Mouse (Mus musculus) liver, embryonic 14.5 days (tissue): ENCODE measurements around the gene Rpp25. TPM values are rescaled to one million over a fixed set of nuclear protein-coding genes. Genes with fewer than 3 reads are reported as not detected.
A peak's percentile ranks its signal among the peaks of the same experiment; 100 is the strongest.

Experiments used
- ATAC-seq: fragments of 200-750 bp; cut with Nextera tagmentation; 2 replicates; pipeline ENCODE4 v1.8.0; 2017; ENCODE audit warnings: moderate number of reproducible peaks, mild to moderate bottlenecking, moderate library complexity; ENCODE audit not compliant: insufficient read depth
- DNase-seq, 3 experiments: peaks; one replicate each; pipeline ENCODE4 v3.0.0-alpha.2; 2012 to 2013; ENCODE audit warnings: low read depth in 3 of 3, low spot score in 3 of 3
- H3K27ac ChIP-seq: fragments of 300-500 bp; sonication (generic); 2 replicates; pipeline ENCODE4 v1.5.1; 2014; ENCODE audit warnings: moderate library complexity, mild to moderate bottlenecking, control low read depth, inconsistent platforms
- H3K27me3 ChIP-seq: fragments of 300-500 bp; sonication (generic); 2 replicates; pipeline ENCODE4 v1.6.1; 2014; ENCODE audit warnings: mild to moderate bottlenecking, low read length, moderate library complexity; ENCODE audit not compliant: control insufficient read depth, insufficient read depth
- H3K36me3 ChIP-seq: fragments of 300-500 bp; sonication (generic); replicated peaks from 2 replicates; pipeline ENCODE4 v1.6.1; 2014; ENCODE audit warnings: low read depth; ENCODE audit not compliant: control insufficient read depth, insufficient read depth
- H3K4me1 ChIP-seq, 2 experiments: fragments of 200-500 bp in 1 of 2; fragments of 300-500 bp in 1 of 2; sonication (generic) in 1 of 2; replicated peaks; 2 replicates each; pipeline ENCODE4 v1.6.1; 2012 to 2014; ENCODE audit warnings: antibody characterized with exemption in 1 of 2, inconsistent platforms in 1 of 2, low read length in 1 of 2; ENCODE audit not compliant: control insufficient read depth in 2 of 2, insufficient read depth in 2 of 2
- H3K4me2 ChIP-seq: fragments of 300-500 bp; sonication (generic); 2 replicates; pipeline ENCODE4 v1.6.1; 2014; ENCODE audit warnings: low read depth, mild to moderate bottlenecking, control low read depth, moderate library complexity
- H3K4me3 ChIP-seq, 2 experiments: fragments of 200-500 bp in 1 of 2; fragments of 300-500 bp in 1 of 2; sonication (generic) in 1 of 2; 2 replicates each; pipeline ENCODE4 v1.5.1; 2012 to 2014; ENCODE audit warnings: low read depth in 2 of 2, low read length in 2 of 2, mild to moderate bottlenecking in 2 of 2, control low read depth in 1 of 2, inconsistent platforms in 1 of 2, moderate library complexity in 1 of 2; ENCODE audit not compliant: insufficient read depth in 1 of 2
- H3K9ac ChIP-seq: fragments of 300-500 bp; sonication (generic); replicated peaks from 2 replicates; pipeline ENCODE4 v1.6.1; 2014; ENCODE audit warnings: mild to moderate bottlenecking, control low read depth, moderate library complexity
- H3K9me3 ChIP-seq: fragments of 300-500 bp; sonication (generic); 2 replicates; pipeline ENCODE4 v1.6.1; 2016; ENCODE audit warnings: low read length, mixed read lengths; ENCODE audit not compliant: control insufficient read depth
- CTCF ChIP-seq: IDR thresholded peaks from 2 replicates; pipeline ENCODE4 v1.5.1; 2016; ENCODE audit warnings: antibody characterized with exemption, low read depth, control low read depth
- EP300 ChIP-seq: IDR thresholded peaks from 2 replicates; pipeline ENCODE4 v1.6.1; 2016; ENCODE audit warnings: antibody characterized with exemption, low read depth
- WGBS: fragments of 180-500 bp; shearing (Covaris S2); extraction: QIAGEN DNeasy Blood & Tissue Kit; methylation state at CpG from one replicate; pipeline ENCODE4 v1.1.7; 2014; ENCODE audit not compliant: insufficient replicate concordance; 5-methylcytosine and 5-hydroxymethylcytosine counted together
- polyA plus RNA-seq, 2 experiments: library from polyadenylated mRNA; depleted of rRNA in 1 of 2; stranded (reverse) in 1 of 2; unstranded in 1 of 2; fragments of >200 nt; fragmentation: Nextera tagmentation in 1 of 2; extraction: Ambion mirVana in 1 of 2; gene quantifications; 2 replicates each; pipeline versions ENCODE4 v1.2.1 to v1.2.3; 2012 to 2014

The Rpp25 gene
- polyA plus RNA-seq, 2 experiments, result 0.18 to 0.39 TPM

GRCm38 (mm10) chr9:57502911-57503621 lies 760 bp upstream of the Rpp25 start:
- WGBS, result 5% methylated on average over 23 of the region's 23 CpGs
- Histone ChIP-seq H3K4me1 (peaks cover 12 to 15% of the 10 kb centered on the region in 2 experiments), H3K9me3 (no peaks in the 10 kb centered on the region), H3K36me3 (no peaks in the 10 kb centered on the region), H3K4me2 (no peak overlapping the region), H3K27me3 (peaks cover 72% of the 10 kb centered on the region), H3K27ac (no peak overlapping the region), H3K4me3 (0 out of 4 replicates have a peak overlapping the region, but pooled peaks of 1 of the 2 experiments have one; percentile 42), H3K9ac (no peak overlapping the region)
- TF ChIP-seq CTCF, result no peak
- TF ChIP-seq EP300, result no peak
- ATAC-seq, result no peak
- DNase-seq, result no peak

DNA sequence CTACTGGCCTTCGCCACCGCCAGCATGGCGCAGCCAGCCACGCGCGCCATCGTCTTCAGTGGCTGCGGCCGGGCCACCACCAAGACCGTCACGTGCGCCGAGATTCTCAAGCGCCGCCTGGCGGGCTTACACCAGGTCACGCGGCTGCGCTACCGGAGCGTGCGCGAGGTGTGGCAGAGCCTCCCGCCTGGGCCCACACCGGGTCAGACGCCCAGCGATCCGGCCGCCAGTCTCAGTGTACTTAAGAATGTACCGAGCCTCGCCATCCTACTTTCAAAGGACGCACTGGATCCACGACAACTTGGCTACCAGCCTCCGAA lies 515 bp downstream of the Rpp25 start:
- ATAC-seq, result no peak

GRCm38 (mm10) chr9:57504891-57505290 lies 1.1 kb downstream of the Rpp25 start:
- Histone ChIP-seq H3K4me2 (no peak overlapping the region), H3K36me3 (no peaks in the 10 kb centered on the region), H3K4me1 (peaks cover 12 to 15% of the 10 kb centered on the region in 2 experiments), H3K9ac (no peak overlapping the region), H3K9me3 (no peaks in the 10 kb centered on the region), H3K4me3 (no peak overlapping the region), H3K27me3 (peaks cover 66% of the 10 kb centered on the region), H3K27ac (no peak overlapping the region)
- ATAC-seq (no peak), DNase-seq (no peak)
- WGBS, result 39% methylated on average over 10 of the region's 10 CpGs
- no peak for TF ChIP-seq EP300
- no peak for TF ChIP-seq CTCF

More for the DNA sequence above, 515 bp downstream of the Rpp25 start:
- no peak for DNase-seq
- 2% methylated on average over 34 of the region's 34 CpGs for WGBS
- H3K4me3 ChIP-seq, result peak overlapping the region in 1 of 2 experiments; percentile 42; a peak in 2 of 4 replicates
- peak overlapping the region; percentile 61 for H3K4me2 ChIP-seq
- no peaks in the 10 kb centered on the region for H3K36me3 ChIP-seq
- no peak overlapping the region for H3K27ac ChIP-seq
- peaks cover 12 to 15% of the 10 kb centered on the region in 2 experiments for H3K4me1 ChIP-seq
- H3K9me3 ChIP-seq, result no peaks in the 10 kb centered on the region
- peaks cover 71% of the 10 kb centered on the region for H3K27me3 ChIP-seq
- TF ChIP-seq CTCF (peak; percentile 59), EP300 (no peak)
- no peak overlapping the region for H3K9ac ChIP-seq

GRCm38 (mm10) chr9:57505700-57506099 lies 1.9 kb downstream of the Rpp25 start:
- ATAC-seq (peak; percentile 99), DNase-seq (peak; percentile 83 to 87 (median 83))
- Histone ChIP-seq H3K27me3 (peaks cover 62% of the 10 kb centered on the region), H3K4me2 (peak overlapping the region; percentile 30), H3K27ac (no peak overlapping the region), H3K4me1 (peaks cover 12 to 15% of the 10 kb centered on the region in 2 experiments), H3K9ac (no peak overlapping the region), H3K4me3 (no peak overlapping the region), H3K36me3 (no peaks in the 10 kb centered on the region), H3K9me3 (no peaks in the 10 kb centered on the region)
- TF ChIP-seq EP300, result peak; percentile 95
- peak; percentile 37 for TF ChIP-seq CTCF
- 2% methylated on average over 8 of the region's 8 CpGs for WGBS

DNA sequence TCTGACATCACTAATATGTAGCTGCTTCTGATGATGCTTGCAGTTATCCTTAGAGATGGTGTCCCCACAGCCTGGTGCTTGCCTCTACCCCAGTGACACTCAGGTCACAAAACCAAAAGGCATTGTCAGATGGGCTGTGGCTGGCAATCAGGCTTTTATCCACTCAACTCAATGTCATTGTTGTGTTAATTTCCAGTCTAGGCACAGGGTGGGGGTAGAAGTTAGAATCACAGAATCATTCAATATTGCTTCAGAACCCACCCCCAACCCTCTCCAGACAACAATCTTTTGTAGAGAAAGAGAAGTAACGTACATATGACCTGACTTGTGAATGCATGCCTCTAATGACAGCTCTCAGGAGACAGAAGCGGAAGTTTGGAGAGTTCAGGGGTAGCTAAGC lies 6.8 kb downstream of the Rpp25 start:
- H3K9me3 ChIP-seq, result no peaks in the 10 kb centered on the region
- H3K27me3 ChIP-seq, result peaks cover 13% of the 10 kb centered on the region

More for the DNA sequence above, 6.8 kb downstream of the Rpp25 start:
- H3K27ac ChIP-seq, result no peak overlapping the region
- DNase-seq, result no peak
- H3K4me2 ChIP-seq, result no peak overlapping the region
- no peak overlapping the region for H3K9ac ChIP-seq
- ATAC-seq, result no peak
- no peak overlapping the region for H3K4me3 ChIP-seq
- no peaks in the 10 kb centered on the region for H3K36me3 ChIP-seq
- TF ChIP-seq CTCF (no peak), EP300 (no peak)
- peaks cover 8 to 9% of the 10 kb centered on the region in 2 experiments for H3K4me1 ChIP-seq
- WGBS, result 54% methylated on average over 2 of the region's 2 CpGs
